Mouse (Mus musculus): ENCODE data around the gene Atg9b.
"Not testable (repeated sequence)": the region's sequence is repeated elsewhere in the genome, so short reads cannot be mapped to it uniquely, and the experiment has no call there.

The Atg9b gene

GRCm38 (mm10) chr5:24404594-24405360, 12.8 kb upstream of the Atg9b start:
- no peak for DNase-seq

- no peak for DNase-seq
Measured at GRCm38 (mm10) chr5:24401969-24402368, 10.0 kb upstream of the Atg9b start.

- DNase-seq: no peak
Measured at GRCm38 (mm10) chr5:24400911-24401605, 9.1 kb upstream of the Atg9b start.

- DNase-seq: peak; percentile 43
Measured at GRCm38 (mm10) chr5:24400362-24400761, 8.4 kb upstream of the Atg9b start.

GRCm38 (mm10) chr5:24399686-24400085, 7.7 kb upstream of the Atg9b start:
- no peak for DNase-seq

GRCm38 (mm10) chr5:24396254-24396653, 4.3 kb upstream of the Atg9b start:
- not testable (repeated sequence) for DNase-seq

- DNase-seq: peak; percentile 98
Measured at GRCm38 (mm10) chr5:24394165-24394894, 2.4 kb upstream of the Atg9b start.

- peak; percentile 82 for DNase-seq
Measured at GRCm38 (mm10) chr5:24393392-24393997, 1.6 kb upstream of the Atg9b start, which contains the start of gene Abcb8. Abcb8 (plus strand) TSS chr5:24393663.

GRCm38 (mm10) chr5:24392724-24393123, 781 bp upstream of the Atg9b start:
- peak; percentile 57 for DNase-seq

GRCm38 (mm10) chr5:24389658-24390020, 2.3 kb downstream of the Atg9b start:
- DNase-seq: no peak

- DNase-seq: no peak
Measured at GRCm38 (mm10) chr5:24389011-24389657, 2.8 kb downstream of the Atg9b start.

GRCm38 (mm10) chr5:24388246-24388915, 3.6 kb downstream of the Atg9b start:
- no peak for DNase-seq

- peak; percentile 60 for DNase-seq
Measured at GRCm38 (mm10) chr5:24387264-24388241, 4.4 kb downstream of the Atg9b start.

- DNase-seq: no peak
Measured at GRCm38 (mm10) chr5:24385887-24386550, 5.9 kb downstream of the Atg9b start.

GRCm38 (mm10) chr5:24385374-24385773, 6.6 kb downstream of the Atg9b start:
- no peak for DNase-seq

- DNase-seq: no peak
Measured at GRCm38 (mm10) chr5:24384407-24384806, 7.5 kb downstream of the Atg9b start.

GRCm38 (mm10) chr5:24383026-24383859, 8.7 kb downstream of the Atg9b start:
- peak; percentile 97 for DNase-seq

- DNase-seq: no peak
Measured at GRCm38 (mm10) chr5:24381988-24382387, 10.0 kb downstream of the Atg9b start.

GRCm38 (mm10) chr5:24381486-24381885, 10.5 kb downstream of the Atg9b start:
- no peak for DNase-seq
